Mouse (Mus musculus) neural tube, embryonic 11.5 days (tissue): ENCODE measurements around the gene Ccl27b. TPM values are rescaled to one million over a fixed set of nuclear protein-coding genes. Genes with fewer than 3 reads are reported as not detected.
"Not testable (repeated sequence)": the region's sequence is repeated elsewhere in the genome, so short reads cannot be mapped to it uniquely, and the experiment has no call there.

Experiments
- ATAC-seq: fragments of 200-750 bp; cut with Nextera tagmentation; 2 replicates; pipeline ENCODE4 v1.8.0; 2017; ENCODE audit warnings: moderate number of reproducible peaks, mild to moderate bottlenecking, moderate TSS enrichment, moderate library complexity; ENCODE audit not compliant: insufficient read depth, low FRiP score, low TSS enrichment
- DNase-seq: peaks from one replicate; pipeline ENCODE4 v3.0.0-alpha.2; 2015; ENCODE audit warnings: low spot score
- H3K27ac ChIP-seq: fragments of 300-500 bp; sonication (generic); 2 replicates; pipeline ENCODE4 v1.5.1; 2014; ENCODE audit warnings: low read depth, mild to moderate bottlenecking, low read length
- H3K27me3 ChIP-seq: fragments of 300-500 bp; sonication (generic); 2 replicates; pipeline ENCODE4 v1.6.1; 2014; ENCODE audit warnings: mild to moderate bottlenecking, low read length, mixed read lengths; ENCODE audit not compliant: control insufficient read depth, insufficient read depth
- H3K36me3 ChIP-seq: fragments of 300-500 bp; sonication (generic); 2 replicates; pipeline ENCODE4 v1.6.1; 2014; ENCODE audit warnings: mild to moderate bottlenecking, low read length, moderate library complexity, mixed read lengths; ENCODE audit not compliant: control insufficient read depth, insufficient read depth
- H3K4me1 ChIP-seq: fragments of 300-500 bp; sonication (generic); 2 replicates; pipeline ENCODE4 v1.6.1; 2014; ENCODE audit warnings: low read length, mixed read lengths; ENCODE audit not compliant: control insufficient read depth, insufficient read depth
- H3K4me2 ChIP-seq: fragments of 300-500 bp; sonication (generic); 2 replicates; pipeline ENCODE4 v1.6.1; 2014; ENCODE audit warnings: low read depth, mild to moderate bottlenecking, moderate library complexity
- H3K4me3 ChIP-seq: fragments of 300-500 bp; sonication (generic); 2 replicates; pipeline ENCODE4 v1.5.1; 2014; ENCODE audit warnings: low read depth, low read length
- H3K9ac ChIP-seq: fragments of 300-500 bp; sonication (generic); 2 replicates; pipeline ENCODE4 v1.6.1; 2014; ENCODE audit warnings: mild to moderate bottlenecking, low read length
- H3K9me3 ChIP-seq: fragments of 300-500 bp; sonication (generic); 2 replicates; pipeline ENCODE4 v1.6.1; 2016; ENCODE audit warnings: low read length; ENCODE audit not compliant: control insufficient read depth
- WGBS: fragments of 180-500 bp; shearing (Covaris S2); extraction: QIAGEN DNeasy Blood & Tissue Kit; methylation state at CpG from one replicate; pipeline ENCODE4 v1.1.7; 2014; 5-methylcytosine and 5-hydroxymethylcytosine counted together
- polyA plus RNA-seq: library from polyadenylated mRNA; unstranded; fragments of >200 nt; fragmentation: Nextera tagmentation; extraction: Ambion mirVana; gene quantifications from 2 replicates; pipeline ENCODE4 v1.2.1, GENCODE M21; 2014

Ccl27b gene
- polyA plus RNA-seq, result not detected in 2 replicates

- not testable (repeated sequence) for H3K27ac ChIP-seq, DNase-seq, H3K4me1 ChIP-seq, ATAC-seq, H3K27me3 ChIP-seq, H3K9ac ChIP-seq, H3K4me3 ChIP-seq, H3K9me3 ChIP-seq, H3K4me2 ChIP-seq, H3K36me3 ChIP-seq
- WGBS, result no CpG with 5 or more reads among the region's 9 CpGs
Observed at GRCm38 (mm10) chr4:42654951-42655350, at the start of gene Ccl27b. Gene Ccl27b (plus strand): TSS chr4:42655251.

GRCm38 (mm10) chr4:42611895-42612294 is 43.2 kb upstream of the Ccl27b start, which contains the start of gene Gm10591:
Gene Gm10591 (plus strand): TSS chr4:42612195.
- no CpG with 5 or more reads among the region's 5 CpGs for WGBS
- not testable (repeated sequence) for H3K36me3 ChIP-seq, H3K9ac ChIP-seq, H3K4me1 ChIP-seq, H3K27me3 ChIP-seq, ATAC-seq, H3K4me3 ChIP-seq, DNase-seq, H3K9me3 ChIP-seq, H3K4me2 ChIP-seq, H3K27ac ChIP-seq

GRCm38 (mm10) chr4:42629419-42629818 is 25.6 kb upstream of the Ccl27b start, which contains the start of gene Gm2564:
Gene Gm2564 (plus strand): TSS chr4:42629719.
- no CpG with 5 or more reads among the region's 8 CpGs for WGBS
- H3K9ac ChIP-seq, H3K4me3 ChIP-seq, H3K4me1 ChIP-seq, DNase-seq, H3K4me2 ChIP-seq, H3K36me3 ChIP-seq, H3K9me3 ChIP-seq, ATAC-seq, H3K27me3 ChIP-seq, H3K27ac ChIP-seq: not testable (repeated sequence)

GRCm38 (mm10) chr4:42661793-42662192 is 6.7 kb downstream of the Ccl27b start, which contains the start of gene Il11ra2:
Gene Il11ra2 (minus strand): TSS chr4:42661893.
- not testable (repeated sequence) for DNase-seq, H3K9me3 ChIP-seq, H3K9ac ChIP-seq, ATAC-seq, H3K36me3 ChIP-seq, H3K27me3 ChIP-seq, H3K4me3 ChIP-seq, H3K4me2 ChIP-seq, H3K4me1 ChIP-seq, H3K27ac ChIP-seq
- no CpG with 5 or more reads among the region's 3 CpGs for WGBS

- not testable (repeated sequence) for H3K9ac ChIP-seq, H3K27ac ChIP-seq, H3K4me2 ChIP-seq, H3K9me3 ChIP-seq, H3K27me3 ChIP-seq, H3K4me1 ChIP-seq, H3K36me3 ChIP-seq, ATAC-seq, H3K4me3 ChIP-seq, DNase-seq
- no CpG with 5 or more reads among the region's 4 CpGs for WGBS
Observed at GRCm38 (mm10) chr4:42675415-42675814, 20.4 kb downstream of the Ccl27b start.

- H3K27me3 ChIP-seq, H3K9ac ChIP-seq, H3K4me1 ChIP-seq, H3K4me2 ChIP-seq, H3K9me3 ChIP-seq, H3K27ac ChIP-seq, ATAC-seq, H3K4me3 ChIP-seq, H3K36me3 ChIP-seq, DNase-seq: not testable (repeated sequence)
- WGBS, result no CpG with 5 or more reads among the region's 7 CpGs
Observed at GRCm38 (mm10) chr4:42679365-42679764, 24.3 kb downstream of the Ccl27b start.

GRCm38 (mm10) chr4:42680374-42681356 is 25.6 kb downstream of the Ccl27b start:
- not testable (repeated sequence) for H3K4me2 ChIP-seq, H3K27me3 ChIP-seq, H3K4me1 ChIP-seq, DNase-seq, H3K9ac ChIP-seq, H3K9me3 ChIP-seq, H3K4me3 ChIP-seq, H3K36me3 ChIP-seq, H3K27ac ChIP-seq
- WGBS, result no CpG with 5 or more reads among the region's 32 CpGs
- ATAC-seq, result peak; percentile 78

- H3K27ac ChIP-seq, H3K4me2 ChIP-seq, H3K9ac ChIP-seq, H3K4me1 ChIP-seq, H3K4me3 ChIP-seq, H3K9me3 ChIP-seq, DNase-seq, H3K36me3 ChIP-seq, H3K27me3 ChIP-seq: not testable (repeated sequence)
- no CpG with 5 or more reads among the region's 66 CpGs for WGBS
- ATAC-seq, result peak; percentile 60
Observed at GRCm38 (mm10) chr4:42681473-42682182, 26.6 kb downstream of the Ccl27b start.
